Mouse (Mus musculus) small intestine, adult 2 months (tissue): Measurements from ENCODE around the gene Calml3.

Source experiments
- CTCF ChIP-seq: fragments of 200-500 bp; IDR thresholded peaks from 2 replicates; pipeline ENCODE4 v1.5.1; 2012; ENCODE audit warnings: low read depth, mild to moderate bottlenecking, control low read depth, inconsistent platforms, low read length, moderate library complexity, mixed read lengths; ENCODE audit not compliant: insufficient replicate concordance, insufficient read length; ENCODE audit errors: extremely low read depth
- POLR2A ChIP-seq: fragments of 200-500 bp; IDR thresholded peaks from 2 replicates; pipeline ENCODE4 v1.6.1; 2012; ENCODE audit warnings: low read depth, mild to moderate bottlenecking, control low read depth, inconsistent platforms, low read length, moderate library complexity

DNA sequence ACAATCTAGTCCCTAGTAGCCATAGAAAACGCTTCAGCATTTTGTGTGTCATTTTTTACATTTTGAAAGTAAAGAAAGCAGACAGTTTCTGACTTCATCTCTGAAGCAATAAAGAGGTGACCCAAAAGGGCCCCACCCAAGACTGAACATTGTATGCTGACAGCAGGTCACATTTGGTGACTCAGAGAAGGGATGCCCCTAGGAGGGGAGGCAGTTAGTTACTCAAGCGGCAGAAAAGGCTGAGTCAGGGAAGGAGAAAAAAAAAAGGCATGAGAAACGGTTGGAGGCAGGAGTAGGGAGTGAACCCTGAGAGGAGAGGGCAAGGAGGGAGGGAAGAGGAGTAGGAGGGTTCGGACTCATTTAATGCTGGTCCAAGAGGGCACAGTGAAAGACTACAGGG, 18.0 kb upstream of the Calml3 start:
- TF ChIP-seq CTCF = no peak
- no peak for TF ChIP-seq POLR2A
